Mouse (Mus musculus) hindbrain, embryonic 12.5 days (tissue): ENCODE results near the gene P2rx7. TPM values are rescaled to one million over a fixed set of nuclear protein-coding genes. Genes with fewer than 3 reads are reported as not detected.

Experiments used
- ATAC-seq: fragments of 200-750 bp; cut with Nextera tagmentation; 2 replicates; pipeline ENCODE4 v1.8.0; 2017; ENCODE audit warnings: moderate TSS enrichment; ENCODE audit not compliant: low FRiP score
- H3K27ac ChIP-seq: fragments of 300-500 bp; sonication (generic); 2 replicates; pipeline ENCODE4 v1.5.1; 2016; ENCODE audit warnings: mild to moderate bottlenecking
- H3K27me3 ChIP-seq: fragments of 300-500 bp; sonication (generic); 2 replicates; pipeline ENCODE4 v1.6.1; 2016; ENCODE audit warnings: mild to moderate bottlenecking
- H3K36me3 ChIP-seq: fragments of 300-500 bp; sonication (generic); 2 replicates; pipeline ENCODE4 v1.6.1; 2016; ENCODE audit warnings: mild to moderate bottlenecking
- H3K4me1 ChIP-seq: fragments of 300-500 bp; sonication (generic); 2 replicates; pipeline ENCODE4 v1.6.1; 2016
- H3K4me2 ChIP-seq: fragments of 300-500 bp; sonication (generic); replicated peaks from 2 replicates; pipeline ENCODE4 v1.6.1; 2016; ENCODE audit warnings: mild to moderate bottlenecking
- H3K4me3 ChIP-seq: fragments of 300-500 bp; sonication (generic); 2 replicates; pipeline ENCODE4 v1.5.1; 2016; ENCODE audit warnings: mild to moderate bottlenecking
- H3K9ac ChIP-seq: fragments of 300-500 bp; sonication (generic); 2 replicates; pipeline ENCODE4 v1.6.1; 2016; ENCODE audit warnings: mild to moderate bottlenecking, moderate library complexity
- H3K9me3 ChIP-seq: fragments of 300-500 bp; sonication (generic); replicated peaks from 2 replicates; pipeline ENCODE4 v1.6.1; 2016; ENCODE audit warnings: mild to moderate bottlenecking
- WGBS: fragments of 180-500 bp; shearing (Covaris S2); methylation state at CpG from one replicate; pipeline ENCODE4 v1.1.7; 2016; 5-methylcytosine and 5-hydroxymethylcytosine counted together
- polyA plus RNA-seq: library from polyadenylated mRNA; unstranded; fragments of >200 nt; fragmentation: Nextera tagmentation; extraction: Ambion mirVana; gene quantifications from 2 replicates; pipeline ENCODE4 v1.2.1, GENCODE M21; 2016

The P2rx7 gene
- polyA plus RNA-seq, 1 experiment from 2014 or later: 3.3 TPM

GRCm38 (mm10) chr5:122700109-122700836, 56.6 kb downstream of the P2rx7 start:
- no peak overlapping the region for H3K9ac ChIP-seq
- H3K9me3 ChIP-seq: no peaks in the 10 kb centered on the region
- H3K4me2 ChIP-seq: no peak overlapping the region
- H3K36me3 ChIP-seq: no peaks in the 10 kb centered on the region
- no peak overlapping the region for H3K4me3 ChIP-seq
- ATAC-seq: no peak
- no peak overlapping the region for H3K27ac ChIP-seq
- no peaks in the 10 kb centered on the region for H3K4me1 ChIP-seq
- H3K27me3 ChIP-seq: no peaks in the 10 kb centered on the region
- WGBS: 88% methylated on average over 12 of the region's 12 CpGs

- Histone ChIP-seq H3K4me2 (no peak overlapping the region), H3K27ac (no peak overlapping the region), H3K4me1 (no peaks in the 10 kb centered on the region), H3K9me3 (no peaks in the 10 kb centered on the region), H3K4me3 (no peak overlapping the region), H3K36me3 (no peaks in the 10 kb centered on the region), H3K27me3 (no peaks in the 10 kb centered on the region), H3K9ac (no peak overlapping the region)
- no peak for ATAC-seq
- 73% methylated on average over 5 of the region's 5 CpGs for WGBS
Measured at GRCm38 (mm10) chr5:122700837-122701212, 57.1 kb downstream of the P2rx7 start.

- WGBS: 86% methylated on average over 6 of the region's 6 CpGs
- Histone ChIP-seq H3K27ac (no peak overlapping the region), H3K9ac (no peak overlapping the region), H3K27me3 (no peaks in the 10 kb centered on the region), H3K4me2 (no peak overlapping the region), H3K9me3 (no peaks in the 10 kb centered on the region), H3K36me3 (no peaks in the 10 kb centered on the region), H3K4me3 (no peak overlapping the region), H3K4me1 (peaks cover 5% of the 10 kb centered on the region)
- ATAC-seq: no peak
Measured at GRCm38 (mm10) chr5:122702156-122702555, 58.4 kb downstream of the P2rx7 start.

GRCm38 (mm10) chr5:122703574-122703973, 59.9 kb downstream of the P2rx7 start:
- H3K9me3 ChIP-seq: no peaks in the 10 kb centered on the region
- ATAC-seq: no peak
- no peaks in the 10 kb centered on the region for H3K36me3 ChIP-seq
- WGBS: 78% methylated on average over 2 of the region's 2 CpGs
- no peak overlapping the region for H3K27ac ChIP-seq
- H3K4me2 ChIP-seq: no peak overlapping the region
- H3K27me3 ChIP-seq: no peaks in the 10 kb centered on the region
- H3K4me3 ChIP-seq: no peak overlapping the region
- peaks cover 6% of the 10 kb centered on the region for H3K4me1 ChIP-seq
- no peak overlapping the region for H3K9ac ChIP-seq

GRCm38 (mm10) chr5:122704571-122704970, 60.9 kb downstream of the P2rx7 start:
- Histone ChIP-seq H3K9ac (no peak overlapping the region), H3K36me3 (no peaks in the 10 kb centered on the region), H3K27me3 (no peaks in the 10 kb centered on the region), H3K9me3 (no peaks in the 10 kb centered on the region), H3K4me2 (no peak overlapping the region), H3K4me3 (no peak overlapping the region), H3K4me1 (peaks cover 6% of the 10 kb centered on the region), H3K27ac (no peak overlapping the region)
- WGBS: 77% methylated on average over 4 of the region's 4 CpGs
- no peak for ATAC-seq

- Histone ChIP-seq H3K4me2 (no peak overlapping the region), H3K9ac (no peak overlapping the region), H3K27ac (no peak overlapping the region), H3K36me3 (no peaks in the 10 kb centered on the region), H3K4me3 (no peak overlapping the region), H3K27me3 (no peaks in the 10 kb centered on the region), H3K4me1 (peaks cover 6% of the 10 kb centered on the region), H3K9me3 (no peaks in the 10 kb centered on the region)
- WGBS: 83% methylated on average over 3 of the region's 3 CpGs
- ATAC-seq: no peak
Measured at GRCm38 (mm10) chr5:122705174-122705573, 61.5 kb downstream of the P2rx7 start.

GRCm38 (mm10) chr5:122706917-122707275, 63.2 kb downstream of the P2rx7 start:
- Histone ChIP-seq H3K27ac (peak overlapping the region; percentile 35; the same call in 1 of the 2 replicates), H3K9me3 (no peaks in the 10 kb centered on the region)
- ATAC-seq: peak; percentile 38; the same call in 1 of the 2 replicates

GRCm38 (mm10) chr5:122707276-122708181, 63.8 kb downstream of the P2rx7 start, which contains the start of gene P2rx4:
Gene P2rx4 (plus strand): TSS chr5:122707544.
- peak within 1 kb of the TSS; percentile 72 for H3K4me2 ChIP-seq
- no peaks in the 10 kb centered on the region for H3K27me3 ChIP-seq
- WGBS: 2% methylated on average over 66 of the region's 66 CpGs
- no peaks in the 10 kb centered on the region for H3K9me3 ChIP-seq
- no peaks in the 10 kb centered on the region for H3K36me3 ChIP-seq
- H3K9ac ChIP-seq: peak within 1 kb of the TSS; percentile 68
- H3K4me3 ChIP-seq: peak within 1 kb of the TSS; percentile 56
- peak; percentile 89 for ATAC-seq
- H3K4me1 ChIP-seq: peaks cover 6% of the 10 kb centered on the region
- peak within 1 kb of the TSS; percentile 35 for H3K27ac ChIP-seq

More at GRCm38 (mm10) chr5:122706917-122707275, 63.2 kb downstream of the P2rx7 start:
- Histone ChIP-seq H3K4me2 (peak overlapping the region; percentile 72), H3K9ac (peak overlapping the region; percentile 68), H3K4me1 (peaks cover 6% of the 10 kb centered on the region), H3K4me3 (peak overlapping the region; percentile 56), H3K27me3 (no peaks in the 10 kb centered on the region), H3K36me3 (no peaks in the 10 kb centered on the region)
- 52% methylated on average over 5 of the region's 5 CpGs for WGBS

GRCm38 (mm10) chr5:122708819-122709218, 65.1 kb downstream of the P2rx7 start:
- no peak overlapping the region for H3K4me2 ChIP-seq
- 86% methylated on average over 6 of the region's 6 CpGs for WGBS
- no peak overlapping the region for H3K4me3 ChIP-seq
- H3K9ac ChIP-seq: no peak overlapping the region
- no peaks in the 10 kb centered on the region for H3K36me3 ChIP-seq
- ATAC-seq: no peak
- H3K27ac ChIP-seq: no peak overlapping the region
- H3K9me3 ChIP-seq: no peaks in the 10 kb centered on the region
- H3K27me3 ChIP-seq: no peaks in the 10 kb centered on the region
- H3K4me1 ChIP-seq: peaks cover 6% of the 10 kb centered on the region

- no peaks in the 10 kb centered on the region for H3K36me3 ChIP-seq
- WGBS: 83% methylated on average over 1 of the region's 1 CpGs
- H3K4me1 ChIP-seq: no peaks in the 10 kb centered on the region
- H3K4me2 ChIP-seq: no peak overlapping the region
- H3K4me3 ChIP-seq: no peak overlapping the region
- H3K9ac ChIP-seq: no peak overlapping the region
- ATAC-seq: no peak
- no peak overlapping the region for H3K27ac ChIP-seq
- no peaks in the 10 kb centered on the region for H3K9me3 ChIP-seq
- no peaks in the 10 kb centered on the region for H3K27me3 ChIP-seq
Measured at GRCm38 (mm10) chr5:122715723-122716122, 72.0 kb downstream of the P2rx7 start.

- Histone ChIP-seq H3K4me3 (no peak overlapping the region), H3K9ac (no peak overlapping the region), H3K4me2 (no peak overlapping the region), H3K36me3 (no peaks in the 10 kb centered on the region), H3K27ac (no peak overlapping the region), H3K4me1 (no peaks in the 10 kb centered on the region), H3K27me3 (no peaks in the 10 kb centered on the region), H3K9me3 (no peaks in the 10 kb centered on the region)
- WGBS: 98% methylated on average over 2 of the region's 2 CpGs
- ATAC-seq: no peak
Measured at GRCm38 (mm10) chr5:122716793-122717192, 73.1 kb downstream of the P2rx7 start.

- Histone ChIP-seq H3K9ac (no peak overlapping the region), H3K27ac (no peak overlapping the region), H3K4me3 (no peak overlapping the region), H3K4me1 (no peaks in the 10 kb centered on the region), H3K4me2 (no peak overlapping the region), H3K27me3 (no peaks in the 10 kb centered on the region), H3K9me3 (no peaks in the 10 kb centered on the region), H3K36me3 (no peaks in the 10 kb centered on the region)
- ATAC-seq: no peak
- WGBS: 88% methylated on average over 7 of the region's 7 CpGs
Measured at GRCm38 (mm10) chr5:122718400-122718799, 74.7 kb downstream of the P2rx7 start.
